Mouse (Mus musculus) megakaryocyte, embryonic 14.5 days (primary cell): ENCODE measurements around the gene Kpnb1.

Experiments used
- FLI1 ChIP-seq: IDR thresholded peaks from 2 replicates; pipeline ENCODE4 v1.6.1; 2012; ENCODE audit warnings: low read length, inconsistent platforms, mixed read lengths
- GATA1 ChIP-seq: IDR thresholded peaks from 3 replicates; pipeline ENCODE4 v1.6.1; 2012; ENCODE audit warnings: mixed read lengths, low read length, inconsistent platforms, borderline replicate concordance

DNA sequence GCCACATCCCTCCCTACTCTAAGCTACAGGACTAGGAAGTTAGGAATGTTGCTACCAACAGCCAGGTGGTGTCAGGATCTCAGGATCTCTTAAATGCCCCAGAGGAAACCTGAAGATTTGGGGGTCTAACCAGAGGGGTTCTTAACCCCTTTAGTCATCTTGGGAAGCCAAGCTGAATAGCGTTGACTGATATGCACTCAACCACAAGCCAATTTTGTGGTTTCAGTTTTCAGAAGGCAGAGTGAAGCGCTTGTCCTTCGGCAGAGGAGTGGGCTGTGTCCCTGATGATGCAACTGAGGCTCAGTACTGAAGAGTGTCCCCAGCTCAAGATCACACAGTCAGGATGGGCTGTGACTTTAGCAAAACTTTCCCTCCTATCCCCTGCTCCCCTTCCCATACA lies 58.7 kb downstream of the Kpnb1 start:
- TF ChIP-seq GATA1 = no peak
- TF ChIP-seq FLI1 = no peak
